Mouse (Mus musculus): ENCODE measurements around the gene Idh3b.

Idh3b gene

DNA sequence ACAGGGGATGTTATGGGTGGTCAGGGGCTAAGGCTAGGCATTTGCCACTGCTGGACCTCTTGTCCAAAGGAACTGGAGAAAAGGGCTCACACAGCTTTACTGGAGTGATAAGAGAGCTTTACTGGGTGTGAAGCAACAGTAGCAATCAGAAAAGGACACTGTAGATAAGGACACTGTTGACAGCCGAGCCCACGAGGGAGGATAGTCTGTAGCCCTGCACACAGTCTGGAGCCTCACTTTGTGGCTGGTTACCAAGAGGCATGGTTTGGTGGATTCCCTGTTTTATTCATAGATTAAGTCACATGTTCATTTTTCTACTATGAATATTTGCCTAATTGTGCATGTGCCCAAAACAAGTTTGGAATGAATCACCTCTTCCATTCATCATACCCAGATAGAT is 21.9 kb downstream of the Idh3b start:
- DNase-seq = no peak

DNA sequence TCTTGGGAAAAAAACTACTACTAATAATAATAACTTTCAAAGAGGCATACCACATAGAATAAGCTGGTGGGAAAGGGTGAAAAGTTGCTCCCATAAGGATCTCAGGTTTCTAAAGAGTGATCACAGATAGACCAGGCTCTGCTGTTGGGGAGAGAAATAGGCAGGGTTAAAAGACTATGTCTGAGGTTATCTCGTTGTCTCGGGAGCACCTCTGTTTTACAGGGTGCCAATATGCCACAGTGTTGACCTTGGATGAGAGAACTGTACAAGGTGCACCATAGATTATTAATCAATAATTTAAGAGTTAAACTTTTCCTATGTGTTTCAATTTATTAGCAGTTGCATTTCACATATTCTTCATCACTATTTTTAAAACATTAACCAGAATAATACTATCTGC is 22.4 kb downstream of the Idh3b start:
- DNase-seq = no peak

DNA sequence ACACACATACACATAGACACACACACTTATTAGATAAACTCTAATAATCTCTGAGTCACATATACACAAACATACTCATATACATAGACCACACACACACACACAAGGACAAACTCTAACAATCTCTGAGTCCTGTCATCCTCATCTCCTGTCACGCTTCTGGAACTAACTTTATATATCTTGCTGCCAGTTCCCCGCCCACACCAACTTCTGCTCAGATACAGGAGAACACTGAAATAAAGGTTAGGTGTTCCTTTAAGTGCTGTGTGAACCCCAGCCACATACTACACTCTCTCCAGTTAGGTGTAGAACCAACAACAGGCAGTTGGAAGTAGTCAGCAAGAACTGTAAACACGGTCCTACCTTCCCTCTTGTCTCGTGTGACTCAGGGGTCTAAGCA is 23.5 kb downstream of the Idh3b start:
- DNase-seq = no peak

DNA sequence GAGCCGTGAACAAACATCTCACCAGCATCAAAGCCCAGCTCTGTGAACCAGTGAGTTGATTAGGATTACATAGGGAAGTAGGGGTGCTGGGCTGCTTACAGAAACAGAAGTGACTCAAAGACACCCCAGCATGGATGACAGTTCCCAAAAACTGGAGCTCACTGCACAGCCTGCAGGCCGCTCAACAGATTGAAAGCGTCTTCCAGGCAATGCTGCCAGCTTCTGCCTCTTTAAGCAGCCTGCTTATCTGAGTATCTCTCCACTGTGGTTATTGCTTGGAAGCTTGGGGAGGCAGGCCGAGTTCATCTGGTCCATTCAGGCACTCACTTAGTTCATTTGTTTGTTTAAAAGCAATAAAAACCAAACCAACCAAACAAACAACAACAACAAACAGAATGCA is 27.6 kb downstream of the Idh3b start:
- no peak for DNase-seq

DNA sequence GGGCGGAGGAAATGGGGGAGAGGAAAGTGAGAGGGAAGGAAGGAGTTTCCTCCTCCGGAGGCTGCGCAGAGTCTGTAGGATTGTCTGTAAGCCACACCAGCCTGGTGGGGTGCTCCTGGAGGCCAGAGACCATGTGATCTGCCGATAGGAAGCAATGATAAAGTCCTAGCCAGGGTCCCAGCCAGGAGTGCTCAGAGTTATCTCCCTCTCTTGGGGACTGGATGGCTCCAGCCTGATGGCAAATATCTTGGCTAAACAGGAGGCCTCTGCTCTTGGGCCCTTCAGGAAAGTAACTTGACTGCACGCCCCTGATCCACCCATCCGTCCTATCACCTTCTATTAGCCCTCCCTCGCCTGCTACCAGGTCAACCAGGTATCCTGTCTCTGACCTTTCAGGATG is 36.1 kb downstream of the Idh3b start:
- DNase-seq = no peak

DNA sequence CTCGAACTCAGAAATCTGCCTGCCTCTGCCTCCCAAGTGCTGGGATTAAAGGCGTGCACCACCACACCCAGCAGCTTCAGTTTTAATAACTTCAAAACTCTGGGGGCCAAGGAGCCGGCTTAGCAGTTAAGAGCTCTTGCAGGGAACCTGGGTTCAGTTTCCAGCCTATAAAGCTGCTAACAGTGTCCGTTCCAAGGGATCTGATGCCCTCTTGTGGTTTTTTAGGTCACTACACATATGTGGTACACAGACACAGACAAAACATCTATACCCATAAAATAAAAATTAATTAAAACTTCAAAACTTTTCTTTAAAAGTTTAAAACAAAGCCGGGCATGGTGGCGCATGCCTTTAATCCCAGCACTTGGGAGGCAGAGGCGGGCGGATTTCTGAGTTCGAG is 37.4 kb downstream of the Idh3b start:
- no peak for DNase-seq

All from thymus, adult 18-20 months (tissue).